Mouse (Mus musculus) stomach, embryonic 15.5 days (tissue): ENCODE measurements around the gene Scamp5. TPM values are rescaled to one million over a fixed set of nuclear protein-coding genes. Genes with fewer than 3 reads are reported as not detected.
A peak's percentile ranks its signal among the peaks of the same experiment; 100 is the strongest.

Source experiments
- ATAC-seq: fragments of 200-750 bp; cut with Nextera tagmentation; 2 replicates; pipeline ENCODE4 v1.8.0; 2017; ENCODE audit warnings: low read depth, moderate number of reproducible peaks, moderate TSS enrichment; ENCODE audit not compliant: insufficient read depth, low FRiP score
- H3K27ac ChIP-seq: fragments of 300-500 bp; sonication (generic); 2 replicates; pipeline ENCODE4 v1.5.1; 2015; ENCODE audit warnings: mild to moderate bottlenecking, inconsistent platforms
- H3K27me3 ChIP-seq: fragments of 300-500 bp; sonication (generic); replicated peaks from 2 replicates; pipeline ENCODE4 v1.6.1; 2015; ENCODE audit warnings: inconsistent platforms
- H3K36me3 ChIP-seq: fragments of 300-500 bp; sonication (generic); 2 replicates; pipeline ENCODE4 v1.6.1; 2015; ENCODE audit warnings: inconsistent platforms
- H3K4me1 ChIP-seq: fragments of 300-500 bp; sonication (generic); 2 replicates; pipeline ENCODE4 v1.6.1; 2015; ENCODE audit warnings: inconsistent platforms
- H3K4me2 ChIP-seq: fragments of 300-500 bp; sonication (generic); 2 replicates; pipeline ENCODE4 v1.6.1; 2015; ENCODE audit warnings: mild to moderate bottlenecking, inconsistent platforms
- H3K4me3 ChIP-seq: fragments of 300-500 bp; sonication (generic); replicated peaks from 2 replicates; pipeline ENCODE4 v1.5.1; 2015; ENCODE audit warnings: inconsistent platforms
- H3K9ac ChIP-seq: fragments of 300-500 bp; sonication (generic); 2 replicates; pipeline ENCODE4 v1.6.1; 2015; ENCODE audit warnings: inconsistent platforms
- H3K9me3 ChIP-seq: fragments of 300-500 bp; sonication (generic); 2 replicates; pipeline ENCODE4 v1.6.1; 2016; ENCODE audit warnings: inconsistent platforms
- WGBS: fragments of 180-500 bp; shearing (Covaris S2); methylation state at CpG from one replicate; pipeline ENCODE4 v1.1.7; 2015; 5-methylcytosine and 5-hydroxymethylcytosine counted together
- polyA plus RNA-seq: library from polyadenylated mRNA; unstranded; fragments of >200 nt; fragmentation: Nextera tagmentation; extraction: Ambion mirVana; gene quantifications from 2 replicates; pipeline ENCODE4 v1.2.1, GENCODE M21; 2015

Scamp5 gene
- polyA plus RNA-seq, 1 experiment from 2014 or later: 19.8 TPM

- no peak overlapping the region for H3K4me3 ChIP-seq
- H3K9me3 ChIP-seq: no peaks in the 10 kb centered on the region
- H3K4me1 ChIP-seq: no peaks in the 10 kb centered on the region
- H3K36me3 ChIP-seq: no peaks in the 10 kb centered on the region
- no peak overlapping the region for H3K4me2 ChIP-seq
- H3K9ac ChIP-seq: no peak overlapping the region
- 94% methylated on average over 5 of the region's 5 CpGs for WGBS
- H3K27ac ChIP-seq: no peak overlapping the region
- no peak for ATAC-seq
- H3K27me3 ChIP-seq: no peaks in the 10 kb centered on the region
Observed at GRCm38 (mm10) chr9:57404036-57404435, 63.8 kb downstream of the Scamp5 start.

- Histone ChIP-seq H3K4me3 (no peak overlapping the region), H3K4me2 (no peak overlapping the region), H3K9ac (no peak overlapping the region), H3K4me1 (no peaks in the 10 kb centered on the region), H3K36me3 (no peaks in the 10 kb centered on the region), H3K9me3 (no peaks in the 10 kb centered on the region), H3K27me3 (no peaks in the 10 kb centered on the region), H3K27ac (no peak overlapping the region; the same call in 1 of the 2 replicates)
- peak; percentile 79 for ATAC-seq
- 73% methylated on average over 15 of the region's 15 CpGs for WGBS
Observed at GRCm38 (mm10) chr9:57402318-57403251, 65.3 kb downstream of the Scamp5 start.

- WGBS: 93% methylated on average over 2 of the region's 2 CpGs
- Histone ChIP-seq H3K27me3 (no peaks in the 10 kb centered on the region), H3K4me2 (no peak overlapping the region), H3K4me1 (no peaks in the 10 kb centered on the region), H3K36me3 (no peaks in the 10 kb centered on the region), H3K9me3 (no peaks in the 10 kb centered on the region), H3K4me3 (no peak overlapping the region), H3K27ac (no peak overlapping the region), H3K9ac (no peak overlapping the region)
- no peak for ATAC-seq
Observed at GRCm38 (mm10) chr9:57398773-57399172, 69.1 kb downstream of the Scamp5 start.

- Histone ChIP-seq H3K9me3 (no peaks in the 10 kb centered on the region), H3K4me2 (no peak overlapping the region), H3K9ac (no peak overlapping the region), H3K4me3 (no peak overlapping the region), H3K27me3 (no peaks in the 10 kb centered on the region), H3K4me1 (no peaks in the 10 kb centered on the region), H3K27ac (no peak overlapping the region), H3K36me3 (no peaks in the 10 kb centered on the region)
- 62% methylated on average over 1 of the region's 1 CpGs for WGBS
- no peak for ATAC-seq
Observed at GRCm38 (mm10) chr9:57392892-57393291, 75.0 kb downstream of the Scamp5 start.

Other genes with a start within 250 kb of the Scamp5 start
- gene Trcg1, start 231.5 kb downstream of the Scamp5 start, polyA plus RNA-seq: 0.05 TPM in 1 of 2 replicates, not detected in the other
- gene 1700017B05Rik, start 205.4 kb downstream of the Scamp5 start, polyA plus RNA-seq: 23.8 and 26.6 TPM in 2 replicates
- 23.6 and 31.6 TPM in 2 replicates for gene Ppcdc, start 27.9 kb downstream of the Scamp5 start, polyA plus RNA-seq
- gene Rpp25, start 36.0 kb upstream of the Scamp5 start, polyA plus RNA-seq: 6.0 and 6.1 TPM in 2 replicates
- 621 and 623 TPM in 2 replicates for gene Cox5a, start 53.2 kb upstream of the Scamp5 start, polyA plus RNA-seq
- 18.7 and 19.7 TPM in 2 replicates for gene Fam219b, start 69.5 kb upstream of the Scamp5 start, polyA plus RNA-seq
- 38.9 and 48.4 TPM in 2 replicates for gene Mpi, start 84.7 kb upstream of the Scamp5 start, polyA plus RNA-seq
- gene Scamp2, start 92.9 kb upstream of the Scamp5 start, polyA plus RNA-seq: 76.6 and 84.2 TPM in 2 replicates
- 17.4 and 19.2 TPM in 2 replicates for gene Ulk3, start 121.4 kb upstream of the Scamp5 start, polyA plus RNA-seq
- gene Cplx3, start 138.2 kb upstream of the Scamp5 start, polyA plus RNA-seq: not detected in 2 replicates
- gene Lman1l, start 152.7 kb upstream of the Scamp5 start, polyA plus RNA-seq: not detected in 2 replicates
- 29.6 and 29.8 TPM in 2 replicates for gene Csk, start 185.6 kb upstream of the Scamp5 start, polyA plus RNA-seq
- not detected in 2 replicates for gene Cyp1a2, start 215.6 kb upstream of the Scamp5 start, polyA plus RNA-seq
- 0.05 TPM in 1 of 2 replicates, not detected in the other for gene Cyp1a1, start 219.9 kb upstream of the Scamp5 start, polyA plus RNA-seq
- 26.8 and 28.6 TPM in 2 replicates for gene Edc3, start 240.5 kb upstream of the Scamp5 start, polyA plus RNA-seq